Mouse (Mus musculus) midbrain, embryonic 14.5 days (tissue): ENCODE measurements around the gene Fosb. TPM values are rescaled to one million over a fixed set of nuclear protein-coding genes. Genes with fewer than 3 reads are reported as not detected.

Experiments
- ATAC-seq: fragments of 200-750 bp; cut with Nextera tagmentation; 2 replicates; pipeline ENCODE4 v1.8.0; 2017; ENCODE audit warnings: moderate number of reproducible peaks, moderate library complexity; ENCODE audit not compliant: low FRiP score, low TSS enrichment
- DNase-seq: peaks from one replicate; pipeline ENCODE4 v3.0.0-alpha.2; 2015
- H3K27ac ChIP-seq: fragments of 300-500 bp; sonication (generic); replicated peaks from 2 replicates; pipeline ENCODE4 v1.5.1; 2014; ENCODE audit warnings: mild to moderate bottlenecking, low read depth, low read length, moderate library complexity
- H3K27me3 ChIP-seq: fragments of 300-500 bp; sonication (generic); 2 replicates; pipeline ENCODE4 v1.6.1; 2014; ENCODE audit warnings: low read length, control low read depth, mixed read lengths; ENCODE audit not compliant: control insufficient read depth, insufficient read depth
- H3K36me3 ChIP-seq: fragments of 300-500 bp; sonication (generic); 2 replicates; pipeline ENCODE4 v1.6.1; 2014; ENCODE audit warnings: low read length, control low read depth; ENCODE audit not compliant: control insufficient read depth, insufficient read depth
- H3K4me1 ChIP-seq: fragments of 300-500 bp; sonication (generic); 2 replicates; pipeline ENCODE4 v1.6.1; 2014; ENCODE audit warnings: mild to moderate bottlenecking, antibody characterized with exemption, low read length, control low read depth; ENCODE audit not compliant: control insufficient read depth, insufficient read depth
- H3K4me2 ChIP-seq: fragments of 300-500 bp; sonication (generic); 2 replicates; pipeline ENCODE4 v1.6.1; 2014; ENCODE audit warnings: mild to moderate bottlenecking, low read length, moderate library complexity
- H3K4me3 ChIP-seq: fragments of 300-500 bp; sonication (generic); replicated peaks from 2 replicates; pipeline ENCODE4 v1.5.1; 2014; ENCODE audit warnings: low read depth, low read length
- H3K9ac ChIP-seq: fragments of 300-500 bp; sonication (generic); replicated peaks from 2 replicates; pipeline ENCODE4 v1.6.1; 2014; ENCODE audit warnings: mild to moderate bottlenecking, low read length, moderate library complexity
- H3K9me3 ChIP-seq: fragments of 300-500 bp; sonication (generic); 2 replicates; pipeline ENCODE4 v1.6.1; 2016; ENCODE audit warnings: low read length, control low read depth, mixed read lengths; ENCODE audit not compliant: control insufficient read depth
- WGBS: fragments of 180-500 bp; shearing (Covaris S2); extraction: QIAGEN DNeasy Blood & Tissue Kit; methylation state at CpG from one replicate; pipeline ENCODE4 v1.1.7; 2014; 5-methylcytosine and 5-hydroxymethylcytosine counted together
- polyA plus RNA-seq: library from polyadenylated mRNA; unstranded; fragments of >200 nt; fragmentation: Nextera tagmentation; extraction: Ambion mirVana; gene quantifications from 2 replicates; pipeline ENCODE4 v1.2.1, GENCODE M21; 2014

Fosb gene
- polyA plus RNA-seq, 1 experiment from 2014 or later: not detected

GRCm38 (mm10) chr7:19316451-19317161, 6.8 kb upstream of the Fosb start:
- 38% methylated on average over 14 of the region's 14 CpGs for WGBS
- Histone ChIP-seq H3K27me3 (no peaks in the 10 kb centered on the region), H3K9me3 (no peaks in the 10 kb centered on the region), H3K36me3 (no peaks in the 10 kb centered on the region), H3K9ac (no peak overlapping the region), H3K4me1 (peaks cover 9% of the 10 kb centered on the region), H3K4me2 (no peak overlapping the region), H3K27ac (no peak overlapping the region), H3K4me3 (no peak overlapping the region)
- DNase-seq (no peak), ATAC-seq (no peak)

- no peak for DNase-seq
- Histone ChIP-seq H3K27ac (no peak overlapping the region), H3K36me3 (no peaks in the 10 kb centered on the region), H3K4me1 (peaks cover 12% of the 10 kb centered on the region), H3K4me3 (no peak overlapping the region), H3K9ac (no peak overlapping the region), H3K4me2 (no peak overlapping the region), H3K9me3 (no peaks in the 10 kb centered on the region), H3K27me3 (no peaks in the 10 kb centered on the region)
- no peak for ATAC-seq
- 59% methylated on average over 5 of the region's 5 CpGs for WGBS
Observed at GRCm38 (mm10) chr7:19314033-19314432, 4.2 kb upstream of the Fosb start.

- ATAC-seq: no peak
- Histone ChIP-seq H3K4me2 (no peak overlapping the region), H3K9ac (no peak overlapping the region), H3K4me1 (peaks cover 19% of the 10 kb centered on the region), H3K36me3 (no peaks in the 10 kb centered on the region), H3K27me3 (peaks cover 2% of the 10 kb centered on the region), H3K4me3 (no peak overlapping the region), H3K9me3 (no peaks in the 10 kb centered on the region), H3K27ac (no peak overlapping the region)
- 37% methylated on average over 4 of the region's 4 CpGs for WGBS
- no peak for DNase-seq
Observed at GRCm38 (mm10) chr7:19311991-19312390, 2.1 kb upstream of the Fosb start.

- Histone ChIP-seq H3K4me3 (peak overlapping the region; percentile 47), H3K27me3 (peaks cover 28% of the 10 kb centered on the region), H3K9ac (0 out of 2 replicates have a peak overlapping the region, but pooled peaks have one; percentile 20), H3K36me3 (no peaks in the 10 kb centered on the region), H3K4me2 (peak overlapping the region; percentile 88), H3K27ac (no peak overlapping the region), H3K4me1 (peaks cover 19% of the 10 kb centered on the region), H3K9me3 (no peaks in the 10 kb centered on the region)
- DNase-seq (no peak), ATAC-seq (no peak)
- under 1% methylated on average over 48 of the region's 48 CpGs for WGBS
Observed at GRCm38 (mm10) chr7:19309278-19309883, 470 bp downstream of the Fosb start.

- Histone ChIP-seq H3K4me1 (peaks cover 19% of the 10 kb centered on the region), H3K9me3 (no peaks in the 10 kb centered on the region), H3K27me3 (peaks cover 35% of the 10 kb centered on the region), H3K36me3 (no peaks in the 10 kb centered on the region), H3K27ac (peak overlapping the region; percentile 52; the same call in 1 of the 2 replicates), H3K4me2 (peak overlapping the region; percentile 88), H3K4me3 (peak overlapping the region; percentile 47), H3K9ac (peak overlapping the region; percentile 30; the same call in 1 of the 2 replicates)
- DNase-seq (peak; percentile 97), ATAC-seq (peak; percentile 88)
- under 1% methylated on average over 58 of the region's 58 CpGs for WGBS
Observed at GRCm38 (mm10) chr7:19308454-19309277, 1.2 kb downstream of the Fosb start.

GRCm38 (mm10) chr7:19307739-19308453, 2.0 kb downstream of the Fosb start:
- H3K4me2 ChIP-seq: peak overlapping the region; percentile 88
- peak overlapping the region; percentile 52; the same call in 1 of the 2 replicates for H3K27ac ChIP-seq
- peaks cover 19% of the 10 kb centered on the region for H3K4me1 ChIP-seq
- H3K4me3 ChIP-seq: peak overlapping the region; percentile 47
- 4% methylated on average over 18 of the region's 18 CpGs for WGBS
- DNase-seq (peak; percentile 80), ATAC-seq (peak; percentile 46)
- H3K9ac ChIP-seq: peak overlapping the region; percentile 30; the same call in 1 of the 2 replicates
- no peaks in the 10 kb centered on the region for H3K36me3 ChIP-seq
- H3K27me3 ChIP-seq: peaks cover 43% of the 10 kb centered on the region
- H3K9me3 ChIP-seq: no peaks in the 10 kb centered on the region

- DNase-seq (no peak), ATAC-seq (no peak)
- WGBS: 70% methylated on average over 25 of the region's 25 CpGs
- H3K9me3 ChIP-seq: no peaks in the 10 kb centered on the region
- H3K9ac ChIP-seq: no peak overlapping the region
- peaks cover 51% of the 10 kb centered on the region for H3K27me3 ChIP-seq
- H3K4me1 ChIP-seq: peaks cover 19% of the 10 kb centered on the region
- no peak overlapping the region for H3K27ac ChIP-seq
- no peaks in the 10 kb centered on the region for H3K36me3 ChIP-seq
- H3K4me2 ChIP-seq: peak overlapping the region; percentile 88
- no peak overlapping the region for H3K4me3 ChIP-seq
Observed at GRCm38 (mm10) chr7:19306819-19307738, 2.8 kb downstream of the Fosb start.
